Mouse (Mus musculus) mammary gland, adult 2 months (tissue): ENCODE data around the gene Acrbp. TPM values are rescaled to one million over a fixed set of nuclear protein-coding genes. Genes with fewer than 3 reads are reported as not detected.

ENCODE experiments used
- polyA plus RNA-seq: library from polyadenylated mRNA; depleted of rRNA; stranded (reverse); fragments of >200 nt; gene quantifications from 2 replicates; pipeline ENCODE4 v1.2.3, GENCODE M21; 2012; ENCODE audit warnings: low replicate concordance; rRNA removed

Gene Acrbp
- polyA plus RNA-seq: 29.9 and 38.8 TPM in 2 replicates

GRCm38 (mm10) chr6:125049678-125050077 is at the start of gene Acrbp:
Gene Acrbp, plus strand, starts transcription at chr6:125049689.

DNA sequence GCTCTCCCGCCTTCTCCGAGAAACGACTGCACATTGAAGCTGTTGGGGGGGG is 40.5 kb upstream of the Acrbp start, which contains the start of gene Zfp384:
Gene Zfp384 (plus strand): TSS at position 17 of the 52 bp plus-strand sequence.

GRCm38 (mm10) chr6:125039533-125040153 is 9.8 kb upstream of the Acrbp start, which contains the start of gene Ing4:
Gene Ing4, plus strand, starts transcription at chr6:125039760.

GRCm38 (mm10) chr6:125067571-125067995 is 18.1 kb downstream of the Acrbp start, which contains the start of gene Lpar5:
Gene Lpar5, plus strand, starts transcription at chr6:125067920.

DNA sequence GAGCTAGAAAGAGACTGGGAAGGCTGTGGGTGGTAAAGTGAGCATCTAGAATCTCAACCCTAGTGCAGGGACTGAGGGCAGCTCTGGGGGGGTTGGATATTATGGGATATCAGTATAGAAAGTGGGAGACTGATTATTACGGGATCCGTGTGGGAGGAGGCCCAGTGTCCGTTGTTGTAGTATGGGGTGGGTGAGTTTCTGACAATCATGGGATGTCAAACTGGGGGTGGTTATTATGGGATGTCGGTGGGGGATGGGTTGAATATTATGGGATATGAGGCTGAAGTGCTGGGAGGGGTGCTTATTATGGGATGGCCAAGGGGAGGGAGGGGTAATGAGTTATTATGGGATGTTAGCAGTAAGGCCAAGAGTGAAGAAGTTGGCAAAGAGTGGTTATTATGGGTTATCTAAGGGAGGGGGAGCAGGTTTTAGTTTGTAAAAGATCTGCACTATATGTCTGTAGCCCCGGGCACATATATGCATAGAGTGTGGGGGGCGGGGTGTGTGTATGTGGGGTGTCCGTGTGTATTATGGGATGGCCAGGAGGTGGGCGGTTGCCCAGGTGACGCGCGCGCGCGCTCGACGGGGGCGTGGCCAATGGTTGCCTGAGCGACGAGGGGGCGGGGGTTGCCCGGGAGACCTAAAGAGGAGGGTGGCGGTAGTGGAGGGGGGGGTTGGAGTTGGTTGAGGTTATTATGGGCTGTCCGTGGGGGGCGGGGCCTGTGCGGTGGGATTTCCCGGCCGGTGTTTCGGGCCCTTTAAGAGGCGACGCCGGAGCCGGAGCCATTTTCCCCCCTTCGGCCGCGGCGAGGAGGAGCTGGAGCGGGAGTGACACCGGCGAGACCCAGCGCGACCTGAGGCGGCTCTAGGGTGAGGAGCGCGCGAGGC is 46.1 kb downstream of the Acrbp start, which contains the start of gene Chd4:
Gene Chd4 (plus strand): TSS at position 591 of the 888 bp plus-strand sequence.

Other genes with a start within 250 kb of the Acrbp start
- 16.4 and 26.4 TPM in 2 replicates for gene Spsb2, start 241.0 kb upstream of the Acrbp start, polyA plus RNA-seq
- 313 and 1,090 TPM in 2 replicates for gene Tpi1, start 235.4 kb upstream of the Acrbp start, polyA plus RNA-seq
- 84.8 and 98.1 TPM in 2 replicates for gene Usp5, start 220.2 kb upstream of the Acrbp start, polyA plus RNA-seq
- gene Cdca3, start 220.1 kb upstream of the Acrbp start, polyA plus RNA-seq: 7.1 and 9.3 TPM in 2 replicates
- gene Gnb3, start 209.4 kb upstream of the Acrbp start, polyA plus RNA-seq: 0.55 TPM in 1 of 2 replicates, not detected in the other
- 29.1 and 38.5 TPM in 2 replicates for gene P3h3, start 191.9 kb upstream of the Acrbp start, polyA plus RNA-seq
- 1.3 and 2.7 TPM in 2 replicates for gene Gpr162, start 185.7 kb upstream of the Acrbp start, polyA plus RNA-seq
- 25.7 and 33.5 TPM in 2 replicates for gene Cd4, start 161.5 kb upstream of the Acrbp start, polyA plus RNA-seq
- gene Lag3, start 138.0 kb upstream of the Acrbp start, polyA plus RNA-seq: 9.6 and 17.2 TPM in 2 replicates
- gene Ptms, start 129.6 kb upstream of the Acrbp start, polyA plus RNA-seq: 1,592 and 1,640 TPM in 2 replicates
- 328 and 380 TPM in 2 replicates for gene Mlf2, start 118.3 kb upstream of the Acrbp start, polyA plus RNA-seq
- 176 and 323 TPM in 2 replicates for gene Cops7a, start 84.2 kb upstream of the Acrbp start, polyA plus RNA-seq
- 5.0 and 7.7 TPM in 2 replicates for gene Pianp, start 53.0 kb upstream of the Acrbp start, polyA plus RNA-seq
- 61.5 and 67.0 TPM in 2 replicates for gene Zfp384, start 40.5 kb upstream of the Acrbp start, polyA plus RNA-seq
- gene Ing4, start 9.9 kb upstream of the Acrbp start, polyA plus RNA-seq: 37.4 and 67.5 TPM in 2 replicates
- 26.4 and 31.1 TPM in 2 replicates for gene Lpar5, start 18.2 kb downstream of the Acrbp start, polyA plus RNA-seq
- 30.4 and 134 TPM in 2 replicates for gene Chd4, start 46.3 kb downstream of the Acrbp start, polyA plus RNA-seq
- gene Nop2, start 82.2 kb downstream of the Acrbp start, polyA plus RNA-seq: 15.3 and 15.5 TPM in 2 replicates
- 32.1 and 52.1 TPM in 2 replicates for gene Iffo1, start 95.6 kb downstream of the Acrbp start, polyA plus RNA-seq
- gene Gapdh, start 116.8 kb downstream of the Acrbp start, polyA plus RNA-seq: 3,410 and 6,480 TPM in 2 replicates
- 39.1 and 40.1 TPM in 2 replicates for gene Ncapd2, start 142.0 kb downstream of the Acrbp start, polyA plus RNA-seq
- 46.4 and 62.9 TPM in 2 replicates for gene Mrpl51, start 142.1 kb downstream of the Acrbp start, polyA plus RNA-seq
- 28.7 and 36.3 TPM in 2 replicates for gene Vamp1, start 165.9 kb downstream of the Acrbp start, polyA plus RNA-seq
- gene Tapbpl, start 182.2 kb downstream of the Acrbp start, polyA plus RNA-seq: 26.1 and 32.6 TPM in 2 replicates
- gene Cd27, start 187.3 kb downstream of the Acrbp start, polyA plus RNA-seq: 61.3 and 95.2 TPM in 2 replicates
- 0.14 TPM in 1 of 2 replicates, not detected in the other for gene Tuba3a, start 236.4 kb downstream of the Acrbp start, polyA plus RNA-seq